Mouse (Mus musculus) spleen, adult 2 months (tissue): ENCODE data around the gene 2210011C24Rik. TPM values are rescaled to one million over a fixed set of nuclear protein-coding genes. Genes with fewer than 3 reads are reported as not detected.

Experiments used
- DNase-seq, 2 experiments: peaks; one replicate each; pipeline versions ENCODE4 v3.0.0 to v3.0.0-alpha.2; 2012 to 2021; ENCODE audit warnings: low spot score in 2 of 2, low read depth in 1 of 2
- H3K27ac ChIP-seq: fragments of 200-500 bp; 2 replicates; pipeline ENCODE4 v1.5.1; 2012; ENCODE audit warnings: low read length, inconsistent platforms; ENCODE audit not compliant: insufficient read depth
- H3K27me3 ChIP-seq: fragments of 200-500 bp; 2 replicates; pipeline ENCODE4 v1.6.1; 2012; ENCODE audit warnings: mild to moderate bottlenecking, moderate library complexity, low read length, inconsistent platforms; ENCODE audit not compliant: control insufficient read depth, insufficient read depth
- H3K36me3 ChIP-seq: fragments of 200-500 bp; 2 replicates; pipeline ENCODE4 v1.6.1; 2012; ENCODE audit warnings: mild to moderate bottlenecking, low read length, inconsistent platforms; ENCODE audit not compliant: control insufficient read depth, insufficient read depth
- H3K4me1 ChIP-seq: fragments of 200-500 bp; 2 replicates; pipeline ENCODE4 v1.6.1; 2011; ENCODE audit warnings: inconsistent platforms; ENCODE audit not compliant: control insufficient read depth, insufficient read depth, insufficient read length
- H3K4me3 ChIP-seq: fragments of 200-500 bp; 2 replicates; pipeline ENCODE4 v1.5.1; 2011; ENCODE audit warnings: mild to moderate bottlenecking, inconsistent platforms; ENCODE audit not compliant: insufficient read depth, insufficient read length; ENCODE audit errors: extremely low read depth
- CTCF ChIP-seq: fragments of 200-500 bp; IDR thresholded peaks from 2 replicates; pipeline ENCODE4 v1.5.1; 2011; ENCODE audit warnings: mild to moderate bottlenecking, inconsistent platforms; ENCODE audit not compliant: insufficient read depth, insufficient read length, insufficient replicate concordance; ENCODE audit errors: extremely low read depth
- POLR2A ChIP-seq: fragments of 200-500 bp; IDR thresholded peaks from 2 replicates; pipeline ENCODE4 v1.6.1; 2011; ENCODE audit warnings: low read depth, low read length, inconsistent platforms
- WGBS: fragments of 180-500 bp; shearing (Covaris S2); methylation state at CpG from one replicate; pipeline ENCODE4 v1.1.7; 2018; 5-methylcytosine and 5-hydroxymethylcytosine counted together
- polyA plus RNA-seq: library from polyadenylated mRNA; depleted of rRNA; stranded (reverse); fragments of >200 nt; gene quantifications from 2 replicates; pipeline ENCODE4 v1.2.3, GENCODE M21; 2012; rRNA removed

Gene 2210011C24Rik
- polyA plus RNA-seq: 0.60 and 4.4 TPM in 2 replicates

DNA sequence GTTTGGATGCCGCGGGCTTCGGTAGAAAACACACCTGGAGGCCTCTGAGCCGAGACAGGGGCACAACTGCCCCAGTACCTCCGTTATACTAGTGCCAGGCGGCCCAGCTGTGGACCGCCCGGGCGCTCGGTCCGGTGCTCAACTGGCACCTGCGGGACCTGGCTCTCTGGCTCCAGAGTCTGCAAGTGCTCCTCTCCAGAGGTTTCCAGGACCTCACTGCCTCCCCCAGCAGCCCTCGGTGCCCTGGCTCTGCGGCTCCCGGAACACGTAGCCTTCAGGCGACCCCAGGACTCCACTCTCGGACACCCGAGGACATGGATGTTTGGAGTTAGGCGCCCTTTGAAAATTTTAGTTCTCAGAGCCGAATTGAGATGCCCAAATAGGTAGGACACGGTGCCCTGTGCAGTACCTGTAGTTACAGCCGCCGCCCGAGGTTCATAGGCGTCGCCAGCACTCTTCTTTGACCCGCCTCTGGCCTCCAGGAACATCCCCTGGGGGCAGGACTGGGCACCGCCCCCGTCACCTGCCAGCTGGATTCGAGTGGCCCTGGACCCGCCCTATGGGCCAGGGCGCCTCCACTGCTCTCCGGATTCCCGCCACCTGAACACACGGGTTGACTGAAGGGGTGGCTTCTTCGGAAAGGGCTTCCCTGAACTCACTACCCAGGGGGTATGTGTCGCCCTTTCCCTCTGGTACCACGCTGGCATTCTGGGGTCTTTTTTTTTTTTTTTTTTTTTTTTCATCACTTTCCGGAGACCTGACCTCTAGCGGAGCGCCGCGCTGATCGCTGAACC, at the start of gene 2210011C24Rik:
TSS of gene 2210011C24Rik (minus strand) at position 467 of the 794 bp plus-strand sequence.
- no peak for DNase-seq
- peaks cover 21% of the 10 kb centered on the region for H3K27me3 ChIP-seq
- H3K4me1 ChIP-seq: peaks cover 17% of the 10 kb centered on the region
- TF ChIP-seq POLR2A: no peak
- no peak for TF ChIP-seq CTCF
- H3K36me3 ChIP-seq: no peaks in the 10 kb centered on the region
- WGBS: 2% methylated on average over 44 of the region's 45 CpGs
- H3K27ac ChIP-seq: no peak within 1 kb of the TSS
- H3K4me3 ChIP-seq: peak within 1 kb of the TSS; percentile 55

DNA sequence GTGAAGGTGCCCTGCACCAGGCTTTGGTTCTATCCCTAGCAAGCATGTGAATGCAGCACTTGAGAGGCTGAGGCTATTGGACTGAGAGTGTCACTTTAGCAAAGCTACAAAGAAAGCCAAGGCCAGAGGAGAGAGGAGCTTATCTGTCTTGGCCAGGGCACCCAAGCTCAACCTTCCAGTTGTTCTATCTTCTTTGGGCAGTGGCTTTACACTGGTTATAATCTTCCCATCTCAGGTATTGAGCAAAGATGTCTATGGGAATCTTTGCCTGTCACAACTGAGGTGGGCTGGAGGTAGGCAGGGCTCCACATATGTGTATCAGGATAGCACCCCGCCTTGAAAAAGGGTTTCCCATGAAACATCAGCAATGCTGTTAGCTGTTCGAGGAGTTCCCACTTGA, 48.3 kb upstream of the 2210011C24Rik start:
- H3K36me3 ChIP-seq: no peaks in the 10 kb centered on the region
- no peak for DNase-seq
- TF ChIP-seq CTCF (no peak), POLR2A (no peak)
- no peak overlapping the region for H3K4me3 ChIP-seq
- WGBS: 86% methylated on average over 2 of the region's 2 CpGs
- no peak overlapping the region for H3K27ac ChIP-seq
- peaks cover 18% of the 10 kb centered on the region for H3K4me1 ChIP-seq
- H3K27me3 ChIP-seq: no peaks in the 10 kb centered on the region

DNA sequence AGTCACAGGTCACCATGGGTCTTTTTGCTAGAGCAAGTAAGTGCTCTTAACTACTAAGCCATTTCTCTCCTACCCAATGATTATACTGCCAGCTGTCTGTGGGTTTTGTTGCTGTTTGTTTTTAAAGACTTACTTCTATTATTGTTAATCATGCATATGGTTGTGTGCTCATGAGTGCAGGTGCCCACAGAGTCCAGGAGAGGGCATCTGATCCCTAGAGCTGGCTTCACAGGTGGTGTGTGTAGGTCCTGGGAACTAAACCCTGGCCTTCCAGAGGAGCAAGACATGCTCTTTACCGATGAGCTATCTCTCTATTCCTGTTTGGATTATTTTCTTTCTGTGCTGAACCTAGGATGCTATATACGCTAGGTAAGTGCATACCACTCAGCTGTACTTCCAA, 47.3 kb upstream of the 2210011C24Rik start:
- Histone ChIP-seq H3K27me3 (no peaks in the 10 kb centered on the region), H3K4me1 (peaks cover 9% of the 10 kb centered on the region), H3K4me3 (no peak overlapping the region), H3K36me3 (no peaks in the 10 kb centered on the region), H3K27ac (no peak overlapping the region)
- WGBS: 94% methylated on average over 2 of the region's 2 CpGs
- no peak for TF ChIP-seq POLR2A
- no peak for TF ChIP-seq CTCF
- DNase-seq: no peak

DNA sequence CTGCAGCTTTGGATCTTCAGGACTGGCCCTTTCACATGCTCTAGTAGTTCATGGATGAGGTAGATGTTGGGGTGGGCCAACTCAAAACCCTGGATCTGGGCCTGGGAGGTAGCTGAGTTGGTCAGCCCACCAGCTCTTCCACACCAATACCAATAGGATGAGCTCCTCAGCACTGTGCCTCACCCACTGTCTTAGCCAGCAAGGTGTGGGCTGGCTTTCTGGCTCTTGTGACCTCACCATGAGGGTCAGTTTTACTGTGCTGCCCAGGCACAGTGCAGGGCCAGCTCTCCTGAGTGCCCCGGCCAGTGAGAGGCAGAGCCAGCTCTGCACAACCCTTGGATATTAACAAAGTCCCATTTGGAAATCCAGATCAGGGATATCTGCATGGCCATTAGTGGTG, 45.9 kb upstream of the 2210011C24Rik start:
- DNase-seq: no peak
- H3K36me3 ChIP-seq: no peaks in the 10 kb centered on the region
- 100% methylated on average over 1 of the region's 1 CpGs for WGBS
- no peak overlapping the region for H3K27ac ChIP-seq
- no peak for TF ChIP-seq POLR2A
- no peaks in the 10 kb centered on the region for H3K4me1 ChIP-seq
- no peaks in the 10 kb centered on the region for H3K27me3 ChIP-seq
- no peak overlapping the region for H3K4me3 ChIP-seq

DNA sequence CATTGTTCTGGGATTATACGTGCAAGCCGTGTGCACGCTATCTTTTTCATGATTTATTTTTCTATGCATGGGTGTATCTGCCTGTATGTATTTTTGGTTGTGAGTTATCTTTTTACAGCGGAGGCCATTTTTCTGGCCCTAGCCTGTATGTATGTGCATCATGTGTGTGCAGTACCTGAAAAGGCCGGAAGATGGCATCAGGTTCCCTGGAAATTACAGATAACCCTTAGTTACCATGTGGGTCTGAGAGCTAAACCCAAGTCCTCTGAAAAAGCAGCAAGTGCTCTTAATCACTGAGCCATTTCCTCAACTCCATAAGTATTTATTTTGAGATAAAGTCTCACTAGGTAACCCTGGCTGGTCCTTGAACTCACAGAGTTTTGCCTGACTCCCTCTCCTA, 41.3 kb upstream of the 2210011C24Rik start:
- no peak for TF ChIP-seq CTCF
- TF ChIP-seq POLR2A: no peak
- H3K4me1 ChIP-seq: no peaks in the 10 kb centered on the region
- 97% methylated on average over 5 of the region's 5 CpGs for WGBS

DNA sequence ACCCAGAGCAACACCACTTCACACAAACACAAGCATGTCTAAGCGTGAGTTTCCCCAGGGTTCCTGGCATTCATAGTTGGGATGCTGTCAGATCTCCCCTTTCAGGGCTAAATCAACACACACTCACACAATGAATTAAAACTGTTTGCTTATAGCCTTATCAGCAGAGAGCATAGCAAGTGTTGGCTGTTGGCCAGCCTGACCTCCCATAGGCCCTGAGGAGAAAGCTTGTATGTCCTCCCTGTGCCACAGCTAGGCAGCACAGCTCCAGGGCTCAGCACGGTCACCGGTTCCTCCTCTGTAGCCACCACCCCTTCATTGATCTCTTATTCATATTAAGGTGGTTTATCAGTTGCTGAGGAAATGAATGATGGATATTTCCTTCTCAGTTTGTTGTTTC, 40.8 kb upstream of the 2210011C24Rik start:
- no peaks in the 10 kb centered on the region for H3K36me3 ChIP-seq
- DNase-seq: no peak
- H3K4me1 ChIP-seq: no peaks in the 10 kb centered on the region
- no peaks in the 10 kb centered on the region for H3K27me3 ChIP-seq
- H3K4me3 ChIP-seq: no peak overlapping the region
- no peak for TF ChIP-seq POLR2A
- no peak for TF ChIP-seq CTCF
- 68% methylated on average over 3 of the region's 3 CpGs for WGBS
- H3K27ac ChIP-seq: no peak overlapping the region

More for the DNA sequence above, 41.3 kb upstream of the 2210011C24Rik start:
- Histone ChIP-seq H3K27me3 (no peaks in the 10 kb centered on the region), H3K36me3 (no peaks in the 10 kb centered on the region), H3K4me3 (no peak overlapping the region), H3K27ac (no peak overlapping the region)
- no peak for DNase-seq

DNA sequence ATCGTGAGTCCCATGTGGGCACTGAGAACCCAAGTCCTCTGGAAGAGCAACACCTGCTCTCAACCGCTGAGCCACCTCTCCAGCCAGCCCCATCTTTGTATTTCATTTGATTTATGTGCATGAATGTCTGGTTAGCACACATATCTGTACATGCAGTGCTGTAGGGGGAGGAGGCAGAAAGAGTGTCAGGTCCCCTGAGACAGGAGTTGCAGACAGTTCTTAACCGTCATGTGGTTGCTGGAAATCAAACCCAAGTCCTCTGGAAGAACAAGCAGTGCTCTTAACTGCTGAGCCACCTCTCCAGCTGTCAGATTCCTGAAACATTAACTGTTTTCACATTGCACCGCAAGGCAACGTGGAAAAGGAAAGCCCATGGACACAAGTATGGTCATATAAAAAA, 36.2 kb upstream of the 2210011C24Rik start:
- Histone ChIP-seq H3K36me3 (no peaks in the 10 kb centered on the region), H3K27ac (no peak overlapping the region), H3K27me3 (no peaks in the 10 kb centered on the region), H3K4me3 (no peak overlapping the region), H3K4me1 (peaks cover under 1% of the 10 kb centered on the region; the same call in 1 of the 2 replicates)
- TF ChIP-seq POLR2A: no peak
- no peak for TF ChIP-seq CTCF
- no peak for DNase-seq
- WGBS: 60% methylated on average over 5 of the region's 5 CpGs
